Mouse (Mus musculus): ENCODE results near the gene Sp100. TPM values are rescaled to one million over a fixed set of nuclear protein-coding genes. Genes with fewer than 3 reads are reported as not detected.
A peak's percentile ranks its signal among the peaks of the same experiment; 100 is the strongest.

Gene Sp100
- polyA plus RNA-seq, 1 experiment: not detected

- Histone ChIP-seq H3K9me3 (replicated peaks; ENCODE audit: control insufficient read depth, insufficient read depth, low read length, poor library complexity, severe bottlenecking) (no peaks in the 10 kb centered on the region), H3K27me3 (ENCODE audit: control insufficient read depth, insufficient read depth, low read length, poor library complexity, severe bottlenecking) (no peaks in the 10 kb centered on the region), H3K4me3 (ENCODE audit: low read depth, low read length) (no peak overlapping the region), H3K36me3 (ENCODE audit: control insufficient read depth, insufficient read depth, low read length, poor library complexity, severe bottlenecking) (no peaks in the 10 kb centered on the region), H3K27ac (ENCODE audit: insufficient read depth, low read length) (no peak overlapping the region), H3K4me1 (ENCODE audit: control insufficient read depth, insufficient read depth, low read length) (no peaks in the 10 kb centered on the region), H3K9ac (ENCODE audit: low read depth, poor library complexity, severe bottlenecking) (no peak overlapping the region)
- no peak for TF ChIP-seq EP300 (IDR thresholded peaks at IDR 0.05; ENCODE audit: insufficient read depth, low read depth, low read length)
- no peak for TF ChIP-seq CTCF (IDR thresholded peaks at IDR 0.05; ENCODE audit: low read depth, low read length)
- no peak for TF ChIP-seq POLR2A (IDR thresholded peaks at IDR 0.05; ENCODE audit: insufficient read depth, low read length)
Observed at GRCm38 (mm10) chr1:85734511-85734910, 84.7 kb downstream of the Sp100 start.

DNA sequence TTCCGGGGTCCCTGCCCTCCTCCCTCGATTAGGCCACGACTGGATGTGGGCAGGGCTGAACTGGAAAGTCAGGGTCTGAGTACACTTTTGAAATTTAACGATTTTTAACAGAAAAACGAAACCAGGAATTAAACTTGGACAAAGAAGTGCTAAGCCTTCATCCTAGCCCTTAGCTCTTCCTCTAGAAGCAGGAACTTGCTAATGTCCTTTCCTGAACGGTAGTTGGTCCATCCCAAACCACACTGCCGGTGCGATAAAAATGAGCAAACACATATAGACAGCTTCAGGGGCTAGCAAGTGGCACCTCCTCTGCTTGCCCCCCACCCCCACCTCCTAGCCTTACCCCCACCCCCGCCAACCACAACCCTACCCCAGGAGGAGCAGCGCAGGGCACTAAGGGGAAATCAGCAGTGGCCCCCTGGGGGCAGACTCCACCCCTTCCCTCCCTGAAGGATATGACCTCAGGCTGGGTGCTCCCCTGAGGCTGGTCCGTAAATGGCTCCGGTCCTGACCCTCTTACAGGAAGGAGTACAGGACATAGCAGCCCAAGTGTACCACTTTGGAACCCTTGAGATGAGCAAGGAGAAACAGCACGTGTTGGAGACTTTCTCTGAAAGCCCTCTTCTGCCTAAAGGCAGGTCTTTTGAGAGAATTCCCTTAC is 85.8 kb downstream of the Sp100 start:
- no peak overlapping the region for H3K27ac ChIP-seq (ENCODE audit: insufficient read depth, low read length)
- no peak overlapping the region for H3K9ac ChIP-seq (ENCODE audit: low read depth, poor library complexity, severe bottlenecking)
- H3K9me3 ChIP-seq (replicated peaks; ENCODE audit: control insufficient read depth, insufficient read depth, low read length, poor library complexity, severe bottlenecking): no peaks in the 10 kb centered on the region
- no peaks in the 10 kb centered on the region for H3K36me3 ChIP-seq (ENCODE audit: control insufficient read depth, insufficient read depth, low read length, poor library complexity, severe bottlenecking)
- no peaks in the 10 kb centered on the region for H3K4me1 ChIP-seq (ENCODE audit: control insufficient read depth, insufficient read depth, low read length)
- no peak for TF ChIP-seq EP300 (IDR thresholded peaks at IDR 0.05; ENCODE audit: insufficient read depth, low read depth, low read length)
- TF ChIP-seq POLR2A (IDR thresholded peaks at IDR 0.05; ENCODE audit: insufficient read depth, low read length): no peak
- no peak for TF ChIP-seq CTCF (IDR thresholded peaks at IDR 0.05; ENCODE audit: low read depth, low read length)
- H3K4me3 ChIP-seq (ENCODE audit: low read depth, low read length): no peak overlapping the region
- no peaks in the 10 kb centered on the region for H3K27me3 ChIP-seq (ENCODE audit: control insufficient read depth, insufficient read depth, low read length, poor library complexity, severe bottlenecking)

- H3K36me3 ChIP-seq (ENCODE audit: control insufficient read depth, insufficient read depth, low read length, poor library complexity, severe bottlenecking): no peaks in the 10 kb centered on the region
- H3K4me1 ChIP-seq (ENCODE audit: control insufficient read depth, insufficient read depth, low read length): no peaks in the 10 kb centered on the region
- no peak for TF ChIP-seq EP300 (IDR thresholded peaks at IDR 0.05; ENCODE audit: insufficient read depth, low read depth, low read length)
- no peak for TF ChIP-seq POLR2A (IDR thresholded peaks at IDR 0.05; ENCODE audit: insufficient read depth, low read length)
- TF ChIP-seq CTCF (IDR thresholded peaks at IDR 0.05; ENCODE audit: low read depth, low read length): peak; percentile 35
- no peak overlapping the region for H3K27ac ChIP-seq (ENCODE audit: insufficient read depth, low read length)
- peak overlapping the region; percentile 38; the same call in 1 of the 2 replicates for H3K4me3 ChIP-seq (ENCODE audit: low read depth, low read length)
- no peak overlapping the region; the same call in 1 of the 2 replicates for H3K9ac ChIP-seq (ENCODE audit: low read depth, poor library complexity, severe bottlenecking)
- no peaks in the 10 kb centered on the region for H3K27me3 ChIP-seq (ENCODE audit: control insufficient read depth, insufficient read depth, low read length, poor library complexity, severe bottlenecking)
- H3K9me3 ChIP-seq (replicated peaks; ENCODE audit: control insufficient read depth, insufficient read depth, low read length, poor library complexity, severe bottlenecking): no peaks in the 10 kb centered on the region
Observed at GRCm38 (mm10) chr1:85736355-85737184, 86.8 kb downstream of the Sp100 start.

- Histone ChIP-seq H3K4me1 (ENCODE audit: control insufficient read depth, insufficient read depth, low read length) (no peaks in the 10 kb centered on the region), H3K9me3 (replicated peaks; ENCODE audit: control insufficient read depth, insufficient read depth, low read length, poor library complexity, severe bottlenecking) (no peaks in the 10 kb centered on the region), H3K9ac (ENCODE audit: low read depth, poor library complexity, severe bottlenecking) (no peak overlapping the region), H3K4me3 (ENCODE audit: low read depth, low read length) (no peak overlapping the region), H3K27me3 (ENCODE audit: control insufficient read depth, insufficient read depth, low read length, poor library complexity, severe bottlenecking) (no peaks in the 10 kb centered on the region), H3K36me3 (ENCODE audit: control insufficient read depth, insufficient read depth, low read length, poor library complexity, severe bottlenecking) (no peaks in the 10 kb centered on the region), H3K27ac (ENCODE audit: insufficient read depth, low read length) (no peak overlapping the region)
- TF ChIP-seq EP300 (IDR thresholded peaks at IDR 0.05; ENCODE audit: insufficient read depth, low read depth, low read length): no peak
- no peak for TF ChIP-seq POLR2A (IDR thresholded peaks at IDR 0.05; ENCODE audit: insufficient read depth, low read length)
- no peak for TF ChIP-seq CTCF (IDR thresholded peaks at IDR 0.05; ENCODE audit: low read depth, low read length)
Observed at GRCm38 (mm10) chr1:85739000-85739399, 89.2 kb downstream of the Sp100 start.

DNA sequence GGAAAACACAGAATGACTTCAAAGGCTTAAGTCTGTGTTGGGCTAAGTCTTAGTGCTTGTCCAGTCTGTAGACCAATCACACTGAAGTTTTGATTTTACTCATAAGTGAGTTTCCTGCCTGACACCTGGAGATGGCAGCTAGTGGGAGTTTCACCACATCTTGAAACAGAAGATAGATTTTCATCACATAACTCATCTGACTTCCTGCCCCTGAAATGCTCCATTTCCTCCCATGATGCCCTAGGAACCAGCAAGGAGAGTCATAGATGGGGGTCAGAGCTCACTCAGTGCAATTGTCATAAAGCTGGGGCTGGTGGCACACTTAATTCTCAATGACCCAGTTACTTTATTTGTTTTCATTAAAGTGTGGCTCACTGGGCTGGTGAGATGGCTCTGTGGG is 90.0 kb downstream of the Sp100 start:
- Histone ChIP-seq H3K27me3 (ENCODE audit: control insufficient read depth, insufficient read depth, low read length, poor library complexity, severe bottlenecking) (no peaks in the 10 kb centered on the region), H3K27ac (ENCODE audit: insufficient read depth, low read length) (no peak overlapping the region), H3K4me1 (ENCODE audit: control insufficient read depth, insufficient read depth, low read length) (no peaks in the 10 kb centered on the region), H3K4me3 (ENCODE audit: low read depth, low read length) (no peak overlapping the region), H3K36me3 (ENCODE audit: control insufficient read depth, insufficient read depth, low read length, poor library complexity, severe bottlenecking) (no peaks in the 10 kb centered on the region), H3K9ac (ENCODE audit: low read depth, poor library complexity, severe bottlenecking) (no peak overlapping the region), H3K9me3 (replicated peaks; ENCODE audit: control insufficient read depth, insufficient read depth, low read length, poor library complexity, severe bottlenecking) (no peaks in the 10 kb centered on the region)
- TF ChIP-seq CTCF (IDR thresholded peaks at IDR 0.05; ENCODE audit: low read depth, low read length) (no peak), EP300 (IDR thresholded peaks at IDR 0.05; ENCODE audit: insufficient read depth, low read depth, low read length) (no peak), POLR2A (IDR thresholded peaks at IDR 0.05; ENCODE audit: insufficient read depth, low read length) (no peak)

DNA sequence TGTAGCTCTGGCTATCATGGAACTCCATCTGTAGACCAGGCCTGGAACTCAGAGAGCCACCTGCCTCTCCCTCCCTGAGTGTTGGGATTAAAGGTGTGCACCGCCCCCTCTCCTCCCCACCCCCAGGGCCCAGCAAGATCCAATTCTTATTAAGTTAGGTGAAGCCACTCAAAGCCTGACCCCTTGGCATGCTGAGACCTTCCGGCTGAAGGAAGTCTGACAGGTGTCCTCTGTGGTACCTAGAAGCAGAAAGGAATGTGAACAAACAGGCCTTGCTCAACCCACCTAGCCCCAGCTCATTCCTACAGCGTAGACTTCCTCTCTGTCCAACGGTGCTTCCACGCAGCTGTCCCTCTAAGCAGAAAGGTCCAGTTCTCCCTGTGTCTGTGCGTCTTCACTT is 91.1 kb downstream of the Sp100 start:
- H3K9ac ChIP-seq (ENCODE audit: low read depth, poor library complexity, severe bottlenecking): no peak overlapping the region
- H3K27ac ChIP-seq (ENCODE audit: insufficient read depth, low read length): no peak overlapping the region
- H3K9me3 ChIP-seq (replicated peaks; ENCODE audit: control insufficient read depth, insufficient read depth, low read length, poor library complexity, severe bottlenecking): no peaks in the 10 kb centered on the region
- no peaks in the 10 kb centered on the region for H3K27me3 ChIP-seq (ENCODE audit: control insufficient read depth, insufficient read depth, low read length, poor library complexity, severe bottlenecking)
- no peaks in the 10 kb centered on the region for H3K4me1 ChIP-seq (ENCODE audit: control insufficient read depth, insufficient read depth, low read length)
- TF ChIP-seq CTCF (IDR thresholded peaks at IDR 0.05; ENCODE audit: low read depth, low read length) (no peak), EP300 (IDR thresholded peaks at IDR 0.05; ENCODE audit: insufficient read depth, low read depth, low read length) (0 out of 2 replicates have a peak, but pooled peaks have one; percentile 9)
- H3K36me3 ChIP-seq (ENCODE audit: control insufficient read depth, insufficient read depth, low read length, poor library complexity, severe bottlenecking): no peaks in the 10 kb centered on the region
- no peak overlapping the region for H3K4me3 ChIP-seq (ENCODE audit: low read depth, low read length)
